Mouse (Mus musculus) WW6 (cell line): ENCODE data around the gene Atp11a.

Source experiments
- DNase-seq: peaks from one replicate; pipeline ENCODE4 v3.0.0-alpha.2; 2013; ENCODE audit warnings: low read depth, low spot score

Gene Atp11a

GRCm38 (mm10) chr8:12905599-12906321 is 148.9 kb downstream of the Atp11a start:
- DNase-seq, result no peak

DNA sequence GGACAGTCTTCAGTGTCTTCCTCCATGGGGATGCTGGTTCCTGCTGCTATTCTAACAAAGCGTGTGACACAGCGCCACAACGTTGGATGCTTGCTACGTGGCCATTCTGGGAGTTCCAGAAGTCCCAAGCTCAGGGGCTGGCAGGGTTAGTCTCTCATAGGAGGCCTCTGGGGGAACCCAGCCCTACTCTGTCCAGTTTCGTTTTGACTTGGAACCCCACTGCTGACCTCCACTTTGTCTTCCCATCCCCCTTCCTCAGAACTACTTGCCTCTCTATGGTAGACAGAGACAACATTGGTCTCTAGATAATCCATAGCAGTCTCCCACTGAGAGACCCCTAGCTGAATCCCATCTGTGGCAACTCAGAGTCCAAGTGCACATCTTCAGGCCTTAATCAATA is 149.8 kb downstream of the Atp11a start:
- no peak for DNase-seq

DNA sequence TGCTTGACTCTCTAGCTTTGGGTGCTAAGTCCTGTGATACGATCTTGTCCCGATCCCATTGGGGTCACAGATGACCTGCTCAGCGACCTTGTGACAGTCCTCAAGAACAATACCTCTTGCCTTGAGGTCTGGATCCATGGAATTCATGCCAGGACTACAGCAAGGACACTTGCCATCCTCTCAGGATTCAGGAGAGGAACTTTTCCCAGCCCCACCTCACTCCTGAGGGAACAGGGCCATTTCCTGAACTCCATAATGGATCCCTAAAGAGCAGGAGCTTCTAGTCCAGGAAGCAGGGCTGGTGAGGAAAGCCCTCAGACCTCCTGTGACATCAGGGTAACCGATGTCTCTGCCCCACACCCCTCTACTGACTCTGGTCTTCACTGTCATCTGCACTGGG is 150.9 kb downstream of the Atp11a start:
- no peak for DNase-seq

GRCm38 (mm10) chr8:12912011-12912410 is 155.2 kb downstream of the Atp11a start:
- peak; percentile 50 for DNase-seq

DNA sequence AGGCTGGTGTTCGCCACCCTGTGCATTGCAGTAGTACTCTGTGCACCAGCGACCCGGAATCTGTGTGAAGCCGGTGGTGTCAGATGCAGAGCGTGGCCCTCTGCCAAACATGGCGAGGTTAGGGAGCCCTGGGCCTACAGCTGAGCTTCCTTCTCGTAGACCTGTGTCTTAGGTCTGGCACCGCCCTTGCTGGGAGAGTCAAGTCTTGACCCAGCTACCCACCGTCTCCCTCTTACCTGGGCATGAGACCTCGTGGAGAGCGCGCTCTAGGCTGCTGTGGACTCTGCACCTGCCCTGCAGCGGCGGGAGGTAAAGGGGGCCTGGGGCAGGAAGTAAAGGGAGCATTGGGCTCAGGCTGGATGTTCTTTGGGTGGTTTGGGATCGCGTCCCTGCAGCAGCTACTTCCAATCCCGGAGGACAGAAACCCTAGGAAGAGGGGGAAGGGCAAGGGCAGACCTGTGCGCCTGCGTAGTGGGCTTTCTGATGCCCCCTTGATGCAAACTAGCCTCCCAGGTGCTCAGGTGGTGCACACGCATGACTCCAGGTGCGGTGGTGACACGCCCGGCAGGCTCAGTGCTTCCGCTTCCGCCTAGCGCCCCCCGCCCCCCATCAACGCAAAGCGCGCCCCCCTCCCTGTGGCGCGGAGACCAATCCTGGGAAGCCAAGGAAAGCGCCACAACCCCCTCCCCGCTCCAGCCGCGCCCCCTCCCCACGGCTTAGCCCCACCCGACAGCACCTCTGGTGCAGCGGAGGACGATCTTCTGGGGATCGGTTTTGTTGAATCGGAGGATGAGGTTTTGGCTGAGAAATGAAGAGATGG is 158.6 kb downstream of the Atp11a start:
- peak; percentile 59 for DNase-seq

GRCm38 (mm10) chr8:12916156-12916900 is 159.5 kb downstream of the Atp11a start:
- no peak for DNase-seq

- no peak for DNase-seq
Observed at GRCm38 (mm10) chr8:12917029-12917428, 160.2 kb downstream of the Atp11a start.

DNA sequence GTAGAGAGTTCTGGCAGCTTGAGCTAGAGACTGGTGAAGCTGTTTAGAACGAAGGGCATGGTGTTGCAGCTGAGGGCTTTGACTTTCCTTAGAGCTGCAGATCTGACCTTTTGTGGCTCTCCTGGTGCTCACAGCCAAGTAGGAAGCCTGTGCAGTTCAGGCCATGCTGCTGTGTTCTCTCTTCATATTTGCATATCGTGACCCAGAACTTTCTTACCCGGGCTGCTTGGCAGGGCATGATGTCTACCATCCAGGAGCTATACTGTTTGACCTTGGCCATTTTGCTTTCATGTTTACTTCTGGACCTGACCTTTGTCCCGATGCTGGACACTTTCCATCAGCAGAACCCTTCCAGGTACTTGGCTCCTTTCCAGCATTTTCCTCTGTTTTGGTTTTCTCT is 161.0 kb downstream of the Atp11a start:
- no peak for DNase-seq
